Mouse (Mus musculus): ENCODE measurements around the gene Commd7. TPM values are rescaled to one million over a fixed set of nuclear protein-coding genes. Genes with fewer than 3 reads are reported as not detected.
A peak's percentile ranks its signal among the peaks of the same experiment; 100 is the strongest.

Commd7 gene
- total RNA-seq, 2 experiments from 2014 or later = 27.6 to 32.0 TPM

GRCm38 (mm10) chr2:153594998-153595397 is 37.6 kb downstream of the Commd7 start:
- DNase-seq (ENCODE audit: low spot score in 2 of 2) = no peak
- intact Hi-C loops (cut with DNase I) = no loop called here

- no peak for DNase-seq (ENCODE audit: low spot score in 2 of 2)
- intact Hi-C loops (cut with DNase I) = no loop called here
These were observed 39.4 kb downstream of the Commd7 start for GRCm38 (mm10) chr2:153593186-153593585.

- intact Hi-C loops (cut with DNase I) = no loop called here
- DNase-seq (ENCODE audit: low spot score in 2 of 2) = no peak
These were observed 40.2 kb downstream of the Commd7 start for GRCm38 (mm10) chr2:153592056-153593014.

DNA sequence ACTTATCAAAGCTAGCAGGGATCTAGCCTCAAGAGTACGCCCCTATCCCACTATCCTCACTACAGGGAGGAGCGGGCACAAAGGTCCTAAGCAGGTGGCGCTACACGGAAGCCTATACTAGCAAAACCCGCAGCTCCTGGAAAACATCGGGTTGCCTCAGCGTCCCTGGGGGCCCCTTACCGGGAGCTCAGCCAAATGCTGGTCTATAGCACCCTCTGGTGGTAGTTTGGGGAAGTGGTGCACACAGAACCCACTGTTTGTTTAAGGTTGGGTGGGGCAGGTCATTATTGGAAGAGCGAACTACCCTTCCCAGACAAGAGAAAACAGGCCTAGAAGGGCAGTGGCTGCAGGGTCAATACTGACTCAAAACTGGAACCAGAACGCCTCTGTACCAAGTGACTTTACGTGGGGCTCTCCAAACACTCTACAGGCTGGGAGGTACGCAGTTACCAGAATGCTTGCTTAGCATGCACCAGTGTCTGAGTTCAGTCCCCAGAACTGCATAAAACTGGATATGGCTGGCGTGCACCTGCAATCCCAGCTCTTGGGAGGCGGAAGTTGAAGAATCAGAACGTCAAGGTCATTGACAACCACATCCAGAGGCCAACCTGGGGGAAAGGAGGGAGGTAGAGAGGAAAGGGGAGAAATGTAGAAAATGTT is 45.9 kb downstream of the Commd7 start:
- peak; percentile 60 to 76 for DNase-seq (ENCODE audit: low spot score in 2 of 2)
- intact Hi-C loops (cut with DNase I) = loop anchor here (1.0 to 10.0 kb wide), 2 partner anchors 108 to 442 kb away; no protein-coding TSS in a partner anchor

DNA sequence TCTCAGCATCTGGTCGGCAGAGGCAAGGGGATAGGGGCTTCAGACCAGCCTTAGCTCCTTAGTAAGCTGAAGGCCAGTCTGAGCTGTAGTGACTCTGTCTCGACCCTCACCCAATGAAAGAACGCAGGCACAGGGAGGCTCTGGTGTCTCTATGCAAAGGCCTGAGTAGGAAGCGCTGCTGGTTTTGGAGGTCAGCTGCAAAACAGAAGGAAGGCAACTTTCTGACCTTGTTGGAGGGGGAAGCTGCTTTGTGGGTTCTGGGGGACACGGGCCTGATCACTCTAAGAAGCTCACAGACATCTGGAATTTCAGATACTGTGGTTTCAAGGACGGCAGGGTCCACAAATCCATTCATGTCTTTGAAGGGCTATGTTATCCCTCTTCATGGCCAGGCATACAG is 46.6 kb downstream of the Commd7 start:
- DNase-seq (ENCODE audit: low spot score in 2 of 2) = no peak
- intact Hi-C loops (cut with DNase I) = loop anchor here (1.0 to 10.0 kb wide), 2 partner anchors 108 to 441 kb away; no protein-coding TSS in a partner anchor

GRCm38 (mm10) chr2:153584396-153584795 is 48.2 kb downstream of the Commd7 start:
- DNase-seq (ENCODE audit: low spot score in 2 of 2) = no peak
- intact Hi-C loops (cut with DNase I) = loop anchor here (10.0 kb wide), 1 partner anchor 440 kb away; no protein-coding TSS in a partner anchor

GRCm38 (mm10) chr2:153583641-153584049 is 48.9 kb downstream of the Commd7 start:
- intact Hi-C loops (cut with DNase I) = loop anchor here (10.0 kb wide), 1 partner anchor 439 kb away; no protein-coding TSS in a partner anchor

DNA sequence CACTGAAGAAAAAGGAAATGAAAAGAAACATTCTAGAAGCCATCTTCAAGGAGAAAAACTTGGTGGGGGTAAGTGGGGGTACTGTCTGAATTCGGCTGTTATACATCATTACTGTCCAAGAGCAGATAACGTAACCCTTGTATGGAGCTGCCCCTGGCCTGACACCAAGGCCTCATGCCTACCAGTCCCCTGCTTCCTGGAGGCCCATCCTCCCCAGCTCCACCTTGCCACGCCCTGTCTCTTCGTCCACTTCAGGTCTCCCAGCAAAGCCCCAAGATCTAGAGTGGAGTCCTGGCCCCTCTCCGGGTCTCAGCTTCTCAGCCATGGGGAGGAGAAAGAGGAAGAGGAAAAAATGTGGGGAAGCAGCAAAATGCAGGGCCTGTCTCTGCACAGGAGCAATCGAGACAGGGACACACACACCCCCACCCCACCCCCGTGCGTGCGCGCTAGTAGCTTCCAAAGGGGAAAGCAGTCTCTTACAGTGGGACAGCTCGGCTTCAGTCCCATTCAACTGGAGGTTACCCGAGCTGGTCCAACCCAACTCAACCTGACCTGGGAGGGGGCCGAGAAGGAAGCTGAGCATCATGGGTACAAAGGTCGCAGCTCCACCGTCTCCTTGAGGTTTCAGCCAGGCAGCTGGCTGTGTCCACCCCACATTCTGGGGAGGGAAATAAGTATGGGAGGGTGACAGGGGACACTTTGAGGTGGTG is 49.5 kb downstream of the Commd7 start:
- intact Hi-C loops (cut with DNase I) = loop anchor here (10.0 kb wide), 1 partner anchor 438 kb away; no protein-coding TSS in a partner anchor
- no peak for DNase-seq (ENCODE audit: low spot score in 2 of 2)

More at GRCm38 (mm10) chr2:153583641-153584049, 48.9 kb downstream of the Commd7 start:
- no peak for DNase-seq (ENCODE audit: low spot score in 2 of 2)

- intact Hi-C loops (cut with DNase I) = loop anchor here (10.0 kb wide), 1 partner anchor 437 kb away; no protein-coding TSS in a partner anchor
- DNase-seq (ENCODE audit: low spot score in 2 of 2) = no peak
These were observed 51.2 kb downstream of the Commd7 start for GRCm38 (mm10) chr2:153581416-153581815.

DNA sequence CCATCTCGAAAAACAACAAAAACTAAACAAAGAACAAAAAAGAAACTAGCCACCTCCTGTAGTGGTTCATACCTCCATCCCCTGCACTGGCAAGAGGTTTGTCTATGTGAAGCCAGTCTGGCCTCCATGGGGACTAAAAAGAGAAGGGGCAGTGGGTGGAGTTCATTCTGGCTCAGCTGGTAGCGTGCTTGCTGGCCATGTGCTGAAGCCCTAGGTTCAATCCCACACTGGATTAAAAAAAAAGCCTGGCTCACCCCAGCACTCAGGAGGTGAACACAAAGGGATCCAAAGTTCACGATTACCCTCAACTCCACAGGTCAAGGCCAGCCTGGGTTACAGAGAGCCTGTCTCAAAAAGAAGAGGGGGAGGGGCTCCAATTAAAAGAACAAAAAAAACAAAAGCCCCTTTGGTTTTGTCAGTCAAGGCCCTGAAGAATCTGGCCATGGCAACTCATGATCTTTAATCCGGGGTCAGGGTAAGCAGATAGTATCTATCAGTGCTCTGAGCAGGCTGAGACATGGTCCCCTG is 52.1 kb downstream of the Commd7 start:
- intact Hi-C loops (cut with DNase I) = loop anchor here (10.0 kb wide), 1 partner anchor 436 kb away; no protein-coding TSS in a partner anchor

GRCm38 (mm10) chr2:153580042-153580441 is 52.5 kb downstream of the Commd7 start:
- intact Hi-C loops (cut with DNase I) = loop anchor here (10.0 kb wide), 1 partner anchor 435 kb away; no protein-coding TSS in a partner anchor
- no peak for DNase-seq (ENCODE audit: low spot score in 2 of 2)

More for the DNA sequence above, 52.1 kb downstream of the Commd7 start:
- DNase-seq (ENCODE audit: low spot score in 2 of 2) = no peak

GRCm38 (mm10) chr2:153577122-153577521 is 55.5 kb downstream of the Commd7 start:
- intact Hi-C loops (cut with DNase I) = no loop called here
- DNase-seq (ENCODE audit: low spot score in 2 of 2) = no peak

- no peak for DNase-seq (ENCODE audit: low spot score in 2 of 2)
These were observed 56.4 kb downstream of the Commd7 start for GRCm38 (mm10) chr2:153576150-153576549.

GRCm38 (mm10) chr2:153575554-153575953 is 57.0 kb downstream of the Commd7 start:
- no peak for DNase-seq (ENCODE audit: low spot score in 2 of 2)
- intact Hi-C loops (cut with DNase I) = no loop called here

More at GRCm38 (mm10) chr2:153576150-153576549, 56.4 kb downstream of the Commd7 start:
- intact Hi-C loops (cut with DNase I) = no loop called here

DNA sequence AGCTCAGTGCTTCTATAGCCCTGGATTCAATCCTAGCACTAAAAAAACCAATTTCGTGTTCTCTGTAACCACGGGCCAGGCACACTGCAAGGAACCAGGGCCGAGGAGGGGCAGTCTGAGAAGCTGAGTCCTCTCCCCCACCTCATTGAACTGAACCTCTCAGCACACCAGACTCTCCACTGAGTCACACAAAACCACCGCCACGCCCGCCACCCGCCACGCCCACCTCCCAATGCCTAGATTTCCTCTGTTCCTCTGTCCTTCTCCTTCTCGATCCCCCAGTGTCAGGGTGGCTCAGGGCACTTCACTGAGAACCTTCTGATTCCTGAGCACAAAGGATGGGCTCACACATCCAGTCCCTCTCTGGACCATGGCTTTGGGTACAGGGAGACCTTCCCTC is 59.5 kb downstream of the Commd7 start:
- intact Hi-C loops (cut with DNase I) = no loop called here
- no peak for DNase-seq (ENCODE audit: low spot score in 2 of 2)

DNA sequence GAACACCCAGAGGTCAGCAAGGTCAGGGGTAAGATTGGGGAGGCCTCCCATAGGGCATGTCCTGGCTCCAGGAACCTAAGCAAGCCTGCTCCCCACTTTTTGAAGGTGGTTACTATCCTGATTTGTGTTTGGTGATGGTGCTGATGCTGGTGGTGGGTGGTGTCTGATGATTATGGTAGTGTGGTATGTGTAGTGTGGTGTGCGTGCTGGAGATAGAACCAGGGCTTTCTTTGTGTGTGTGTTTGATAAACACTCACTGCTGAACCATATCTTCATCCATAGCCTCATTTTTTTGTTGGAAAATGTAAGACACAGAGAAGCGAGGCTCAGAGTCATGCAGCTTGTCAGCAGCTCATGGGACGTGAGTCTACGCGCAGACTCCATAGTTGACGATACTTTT is 64.0 kb downstream of the Commd7 start:
- DNase-seq (ENCODE audit: low spot score in 2 of 2) = no peak
- intact Hi-C loops (cut with DNase I) = no loop called here

GRCm38 (mm10) chr2:153568013-153568412 is 64.6 kb downstream of the Commd7 start:
- DNase-seq (ENCODE audit: low spot score in 2 of 2) = no peak
- intact Hi-C loops (cut with DNase I) = no loop called here

Measured in left cerebral cortex, postnatal 36 days (tissue).